Mouse (Mus musculus): Measurements from ENCODE around the gene Ttc21b.

Gene Ttc21b

DNA sequence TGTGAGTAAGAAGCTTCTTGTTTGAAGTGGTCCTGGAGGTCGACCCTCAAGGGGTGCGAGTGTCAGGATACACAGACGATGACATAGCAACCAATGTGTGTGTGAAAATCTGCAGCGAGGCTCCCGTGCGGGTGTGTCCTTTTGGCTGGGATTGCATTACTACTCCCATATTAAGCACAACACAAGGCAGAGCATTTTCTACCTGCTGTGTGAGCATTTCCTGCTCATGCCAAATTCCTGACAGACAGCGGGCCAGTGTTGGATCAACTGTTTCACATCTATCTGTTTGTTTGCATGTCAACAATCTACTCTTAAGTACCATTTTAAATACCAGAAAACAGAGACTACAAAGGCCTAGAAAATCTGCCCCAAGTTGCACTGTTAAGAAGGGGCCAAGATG, 79.4 kb downstream of the Ttc21b start:
- in situ Hi-C loops (cut with MboI; ENCODE audit: unreplicated experiment in 2 of 2): no loop called here

DNA sequence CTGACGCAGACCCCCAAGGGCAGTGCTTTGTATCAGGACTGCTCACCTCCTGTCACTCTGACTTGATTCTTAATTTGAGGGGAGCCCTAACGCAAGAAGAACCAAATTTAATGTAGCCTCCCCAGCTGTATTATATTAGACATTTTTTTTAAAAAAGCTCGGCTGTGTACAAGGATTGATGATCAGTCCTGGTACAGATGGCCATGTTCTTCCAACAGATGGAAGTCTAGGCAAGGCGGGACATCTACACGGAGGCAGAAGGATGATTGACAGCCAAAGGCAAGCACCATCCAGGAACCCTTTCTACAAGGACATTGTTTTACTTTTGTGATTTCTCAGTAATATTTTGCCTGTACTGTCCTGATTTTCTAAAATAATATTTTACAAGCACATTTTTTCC, 83.3 kb downstream of the Ttc21b start:
- in situ Hi-C loops (cut with MboI; ENCODE audit: unreplicated experiment in 2 of 2): no loop called here

DNA sequence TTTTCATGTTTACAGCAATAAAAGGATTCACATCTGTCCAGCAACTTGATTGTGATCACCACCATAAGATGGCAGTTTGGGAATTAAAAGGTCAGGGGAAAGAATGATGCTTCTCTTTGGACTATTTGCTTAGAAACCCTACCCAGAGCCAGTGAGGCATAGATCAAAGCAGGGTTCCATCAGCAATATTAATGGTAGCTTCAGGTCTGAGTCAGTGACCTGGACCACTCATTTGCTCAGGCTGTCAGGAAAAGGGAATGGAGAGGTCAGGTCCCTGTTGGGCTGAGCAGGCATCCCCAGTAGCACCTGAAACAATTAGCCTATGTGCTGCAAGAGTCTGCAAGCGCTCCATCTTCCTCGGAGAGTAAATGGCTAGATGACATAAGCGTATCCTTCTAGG, 84.8 kb downstream of the Ttc21b start:
- in situ Hi-C loops (cut with MboI; ENCODE audit: unreplicated experiment in 2 of 2): no loop called here

DNA sequence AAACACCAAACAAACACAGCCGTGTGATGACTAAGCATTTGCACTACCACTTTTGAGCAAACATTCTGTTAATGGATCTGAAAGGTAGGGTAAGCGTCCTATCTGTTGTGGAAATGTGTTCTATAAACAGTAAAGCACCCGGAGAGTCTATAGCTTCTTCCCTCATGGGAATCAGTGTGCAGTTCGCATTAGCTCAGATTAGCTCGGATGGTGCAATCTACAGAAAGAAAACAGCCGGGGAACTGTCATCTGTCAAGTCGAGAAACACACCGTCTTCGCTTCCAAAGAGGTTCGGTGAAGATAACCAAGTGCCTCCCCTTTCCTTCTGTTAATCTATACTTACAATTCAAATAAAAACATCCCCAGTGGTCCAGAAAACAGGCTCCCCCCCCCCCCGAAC, 85.7 kb downstream of the Ttc21b start:
- in situ Hi-C loops (cut with MboI; ENCODE audit: unreplicated experiment in 2 of 2): no loop called here

DNA sequence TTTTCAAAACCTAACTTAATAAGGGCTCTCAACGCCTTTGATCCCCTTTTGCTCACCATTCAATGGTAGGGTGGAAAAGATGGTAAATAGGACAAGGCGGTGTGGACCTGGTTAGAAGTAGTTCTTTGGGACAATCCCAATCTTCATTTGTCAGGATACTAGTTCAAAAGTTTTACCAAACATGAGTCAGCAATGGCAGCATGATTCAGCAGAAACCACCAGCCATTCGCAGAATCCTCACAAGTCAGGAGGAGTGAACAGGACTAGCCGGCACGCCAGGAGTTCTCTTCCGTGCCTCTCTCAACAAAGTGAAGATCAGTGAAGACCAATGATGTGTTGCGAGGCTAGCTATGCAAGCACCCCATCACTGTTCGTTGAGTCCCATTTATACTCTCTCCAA, 91.4 kb downstream of the Ttc21b start:
- in situ Hi-C loops (cut with MboI; ENCODE audit: unreplicated experiment in 2 of 2): no loop called here

DNA sequence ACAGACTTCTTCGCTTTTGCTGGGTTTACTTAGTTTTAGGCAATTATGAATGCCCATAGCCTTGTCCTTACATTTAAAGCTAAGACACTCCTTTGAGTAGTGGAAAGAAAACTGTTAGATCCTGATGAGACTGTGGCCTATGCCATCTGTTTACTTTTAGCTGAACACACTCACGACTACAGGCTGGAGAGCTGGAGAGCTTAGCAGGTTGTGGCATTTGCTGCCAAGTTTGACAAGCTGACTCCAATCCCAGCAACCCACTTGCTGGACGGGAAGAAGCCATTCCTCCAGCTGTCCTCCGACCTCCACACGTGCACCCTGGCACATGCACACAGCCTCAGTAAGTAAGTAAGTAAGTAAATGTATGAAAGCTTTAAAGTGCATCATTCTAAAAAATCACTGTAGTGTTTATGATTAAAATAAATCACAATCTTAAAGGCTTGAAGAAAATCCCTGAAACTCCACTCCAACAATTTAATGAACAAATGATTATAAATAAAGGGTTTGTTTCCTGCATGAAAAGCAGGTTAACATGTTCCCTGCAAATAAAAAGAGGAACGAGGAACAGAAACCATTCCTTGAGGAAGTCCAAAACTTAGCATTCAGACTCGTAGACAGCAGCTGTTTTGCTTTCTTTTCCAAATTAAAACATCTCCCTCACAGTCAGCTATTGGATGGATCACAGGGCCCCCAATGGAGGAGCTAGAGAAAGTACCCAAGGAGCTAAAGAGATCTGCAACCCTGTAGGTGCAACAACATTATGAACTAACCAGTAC, 98.1 kb downstream of the Ttc21b start:
- in situ Hi-C loops (cut with MboI; ENCODE audit: unreplicated experiment in 2 of 2): no loop called here

DNA sequence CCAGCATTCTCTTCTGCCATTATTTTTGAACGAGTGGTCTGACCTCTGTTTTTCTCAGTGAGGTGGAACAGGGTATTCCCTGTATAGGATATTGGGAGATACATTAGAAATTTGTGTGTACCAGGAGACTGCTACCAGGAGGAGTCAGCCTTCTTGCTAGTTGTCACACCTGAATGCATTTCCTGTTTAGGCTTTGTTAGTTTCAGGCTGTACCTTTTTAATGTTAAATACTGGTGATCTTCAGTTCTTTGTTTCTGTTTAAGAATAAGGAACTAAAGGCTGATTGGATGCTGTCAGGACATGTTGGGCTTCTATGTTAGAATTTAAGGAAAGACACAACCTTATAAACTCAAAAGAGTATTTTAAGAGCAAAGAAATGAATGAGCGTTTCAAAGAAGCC, 105.0 kb downstream of the Ttc21b start:
- in situ Hi-C loops (cut with MboI; ENCODE audit: unreplicated experiment in 2 of 2): no loop called here

DNA sequence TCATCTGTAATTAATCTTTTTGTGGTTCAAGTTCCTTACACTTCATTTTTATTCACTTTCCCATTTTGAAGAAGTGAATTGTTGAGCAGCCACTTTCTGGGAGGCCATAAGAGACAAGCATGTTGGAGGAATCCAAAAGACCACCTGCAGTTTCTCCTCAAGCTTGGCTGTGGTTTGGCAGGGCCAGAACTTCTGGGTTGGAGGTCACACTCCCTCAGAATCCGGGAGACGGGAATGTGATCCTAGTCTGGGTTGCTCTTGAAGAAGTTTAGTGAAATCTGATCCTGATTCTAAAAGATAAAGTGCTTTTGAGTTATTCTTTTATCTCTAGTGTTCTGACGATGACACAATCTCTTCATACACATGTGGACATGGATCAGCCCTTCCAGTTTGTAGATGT, 105.9 kb downstream of the Ttc21b start:
- in situ Hi-C loops (cut with MboI; ENCODE audit: unreplicated experiment in 2 of 2): no loop called here

DNA sequence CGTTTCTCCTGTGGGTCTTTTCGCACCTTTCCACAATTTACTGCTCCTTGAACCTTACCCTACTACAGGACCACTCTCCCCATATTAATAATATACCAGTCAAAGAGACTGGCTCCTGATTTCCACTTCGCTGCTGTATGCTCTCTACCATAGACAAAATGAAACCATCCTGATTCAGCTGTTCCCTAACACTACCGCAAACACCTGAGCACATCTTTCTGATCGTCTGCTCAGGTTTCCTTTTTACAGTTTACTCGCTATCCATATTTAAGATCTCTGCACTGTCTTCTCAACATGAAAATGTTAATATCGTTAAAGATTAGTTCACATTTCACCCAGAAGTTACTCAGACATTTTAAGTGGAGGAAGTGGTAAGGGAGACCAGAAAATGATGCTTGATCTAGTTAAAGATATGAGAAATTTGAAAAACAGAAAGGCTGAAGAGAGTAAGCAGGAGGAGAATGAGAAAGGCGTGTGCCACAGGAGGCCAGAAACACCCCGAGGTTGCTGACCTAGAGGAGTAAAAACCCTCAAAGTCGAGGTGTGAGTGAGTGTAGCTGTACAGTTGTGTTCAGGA, 107.7 kb downstream of the Ttc21b start:
- in situ Hi-C loops (cut with MboI; ENCODE audit: unreplicated experiment in 2 of 2): no loop called here

DNA sequence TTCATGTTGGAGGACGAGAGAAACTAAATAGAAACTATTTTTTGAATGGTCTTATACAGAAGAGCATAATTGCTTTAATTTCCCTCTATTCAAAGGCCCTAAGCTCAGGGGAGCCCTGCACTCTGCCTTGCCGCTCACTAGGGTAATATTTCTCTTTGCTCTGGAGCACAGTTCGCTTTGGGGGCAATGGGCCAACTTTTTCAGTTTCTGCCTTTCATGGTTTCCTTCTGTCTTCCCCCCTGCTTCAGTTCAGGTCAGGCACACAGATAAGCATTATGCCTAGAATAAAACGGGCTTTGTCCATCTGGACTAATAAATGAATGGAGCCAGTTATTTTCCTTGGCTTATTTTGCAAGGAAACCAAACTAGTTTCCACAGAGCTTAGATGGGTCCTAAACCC, 109.9 kb downstream of the Ttc21b start:
- in situ Hi-C loops (cut with MboI; ENCODE audit: unreplicated experiment in 2 of 2): no loop called here

DNA sequence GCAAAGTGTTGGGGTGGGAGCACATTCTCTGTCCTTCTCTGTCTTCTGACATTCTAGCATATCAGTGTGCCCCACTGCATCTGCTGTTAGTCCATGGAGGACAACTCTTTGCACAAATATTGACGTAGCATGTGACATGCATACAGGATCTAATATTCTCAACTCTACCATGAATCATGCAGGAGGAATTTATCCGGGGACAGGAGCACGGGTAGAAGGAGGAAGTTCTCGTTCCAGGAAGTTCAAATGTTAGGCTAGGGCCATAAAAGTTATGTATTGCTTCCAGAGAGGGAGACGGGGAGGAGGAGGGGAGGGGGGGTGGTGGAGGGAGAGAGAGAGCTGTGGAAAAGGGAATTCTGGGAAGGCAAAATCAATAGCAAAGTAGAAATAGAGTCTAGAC, 111.6 kb downstream of the Ttc21b start:
- in situ Hi-C loops (cut with MboI; ENCODE audit: unreplicated experiment in 2 of 2): no loop called here

DNA sequence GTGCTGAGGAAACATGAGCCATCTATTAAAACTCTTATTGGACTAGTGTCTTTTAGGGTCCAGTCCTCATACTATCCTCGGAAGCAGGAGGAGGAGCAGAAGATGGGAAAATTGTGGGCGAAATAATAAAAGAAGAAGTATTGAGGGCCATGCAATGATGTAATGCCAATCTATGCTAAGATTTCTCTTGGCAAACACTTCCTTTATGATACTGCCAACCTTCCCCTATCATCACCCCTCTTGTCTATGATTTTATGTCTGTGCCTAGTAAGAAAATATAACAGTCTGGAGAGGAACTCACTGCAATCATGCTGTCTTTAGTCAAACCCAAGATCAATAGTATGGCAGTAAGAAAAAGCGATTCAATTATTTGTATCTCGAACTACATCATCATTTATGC, 113.1 kb downstream of the Ttc21b start:
- in situ Hi-C loops (cut with MboI; ENCODE audit: unreplicated experiment in 2 of 2): no loop called here

DNA sequence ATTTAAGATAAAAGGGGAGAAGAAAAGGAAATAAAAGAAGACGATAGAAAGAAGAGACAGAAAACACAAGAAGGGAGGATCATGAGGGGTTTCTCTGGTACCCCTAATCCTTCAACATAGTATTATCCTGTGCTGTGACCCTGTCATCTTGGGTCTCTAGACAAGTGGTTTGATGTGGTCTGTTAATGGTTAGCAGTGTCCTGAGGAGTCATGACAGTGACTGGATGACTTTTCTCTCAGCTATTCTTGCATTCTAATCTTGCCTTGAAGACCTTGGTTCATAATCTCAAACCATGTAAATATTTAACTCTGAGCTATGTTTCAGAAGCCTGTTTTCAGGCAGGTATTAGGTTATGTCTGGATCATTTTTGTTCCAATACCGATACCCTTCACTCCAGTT, 113.7 kb downstream of the Ttc21b start:
- in situ Hi-C loops (cut with MboI; ENCODE audit: unreplicated experiment in 2 of 2): no loop called here

DNA sequence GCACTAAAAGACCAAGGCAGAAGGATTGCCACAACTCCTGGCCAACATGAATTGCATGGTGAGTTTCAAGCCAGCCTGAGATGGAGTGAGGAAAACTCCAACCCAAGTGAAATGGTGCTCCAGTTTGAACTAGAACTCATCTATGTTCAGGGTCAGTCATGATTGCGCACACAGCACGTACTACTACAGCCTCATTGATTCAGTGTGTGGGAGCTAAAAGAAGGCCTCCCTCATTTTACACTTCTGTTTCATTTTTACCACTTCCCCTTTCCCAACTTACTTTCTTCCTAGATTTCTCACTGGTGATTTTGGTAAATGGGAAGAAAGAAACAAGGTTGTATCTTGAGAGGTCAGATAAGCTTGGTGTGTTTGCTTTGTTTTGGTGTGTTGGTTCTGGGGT, 114.1 kb downstream of the Ttc21b start:
- in situ Hi-C loops (cut with MboI; ENCODE audit: unreplicated experiment in 2 of 2): no loop called here

DNA sequence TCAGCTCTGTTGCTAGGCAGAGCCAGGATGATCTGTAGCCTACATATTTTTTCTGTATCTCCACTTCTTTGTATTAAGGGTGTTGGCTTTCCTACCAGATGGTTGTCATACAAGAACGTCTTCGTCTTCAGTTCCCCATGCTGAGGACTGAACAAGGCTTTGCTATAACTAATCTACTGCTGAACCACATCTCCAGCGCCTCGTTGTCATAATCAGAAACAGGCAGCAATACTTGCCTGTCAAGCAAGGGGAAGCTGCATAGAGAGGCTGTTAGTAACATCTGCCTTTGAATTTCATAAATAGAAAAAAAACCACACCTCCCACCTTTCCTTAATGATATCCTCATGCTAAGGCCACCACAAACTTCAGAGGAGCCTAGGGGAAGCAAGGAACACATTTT, 116.2 kb downstream of the Ttc21b start:
- in situ Hi-C loops (cut with MboI; ENCODE audit: unreplicated experiment in 2 of 2): no loop called here
